Mouse (Mus musculus): ENCODE data around the gene Sf3a2. TPM values are rescaled to one million over a fixed set of nuclear protein-coding genes. Genes with fewer than 3 reads are reported as not detected.

Sf3a2 gene
- polyA plus RNA-seq, 1 experiment from 2014 or later = 55.6 TPM

DNA sequence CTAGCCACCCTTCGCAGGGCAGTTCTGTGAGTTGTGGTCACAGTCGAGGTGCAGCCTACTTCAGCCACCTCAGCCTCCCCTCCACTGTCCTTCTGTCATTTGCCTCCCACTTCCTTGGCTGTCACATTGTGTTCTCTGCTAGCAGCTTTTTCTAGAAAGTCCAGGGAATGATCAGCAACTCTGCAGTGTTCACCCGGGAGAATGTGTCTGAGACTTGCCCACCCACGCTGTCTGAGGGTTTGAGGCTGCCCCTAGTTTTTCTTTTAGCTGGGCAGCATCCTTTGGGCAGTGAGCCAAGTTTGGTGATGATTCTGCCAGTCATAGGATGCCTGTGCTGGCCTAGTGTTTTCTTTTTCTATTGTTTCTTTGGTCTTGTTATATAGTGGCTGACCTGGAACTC lies 41.0 kb upstream of the Sf3a2 start:
- no peak overlapping the region for H3K27ac ChIP-seq
- 66% methylated on average over 4 of the region's 4 CpGs for WGBS
- H3K4me1 ChIP-seq (replicated peaks; ENCODE audit: control insufficient read depth, insufficient read depth, low read length) = peaks cover 34% of the 10 kb centered on the region

DNA sequence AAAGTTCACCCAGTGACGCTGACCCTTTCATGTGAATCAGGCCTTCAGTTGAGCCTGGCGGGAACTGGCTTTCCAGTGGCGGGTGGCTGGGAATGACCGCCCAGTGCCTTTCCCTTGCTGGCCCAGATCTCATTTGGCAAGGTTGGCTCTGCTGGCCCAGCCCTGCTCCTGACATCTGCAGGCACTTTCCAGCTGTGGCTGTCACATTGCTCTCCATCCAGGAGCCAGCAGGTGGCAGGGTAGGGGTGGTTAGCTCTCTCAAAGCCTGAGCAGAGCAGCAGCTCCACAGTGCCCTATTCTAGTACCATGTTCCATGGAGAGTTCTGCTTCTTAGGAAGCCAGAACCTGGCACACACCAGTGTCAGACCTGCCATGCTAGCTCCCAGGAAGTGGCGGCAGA lies 40.3 kb upstream of the Sf3a2 start:
- Histone ChIP-seq H3K36me3 (replicated peaks; ENCODE audit: control insufficient read depth, insufficient read depth) (no peaks in the 10 kb centered on the region), H3K9me3 (ENCODE audit: control insufficient read depth, low read length) (no peaks in the 10 kb centered on the region), H3K9ac (no peak overlapping the region), H3K27ac (no peak overlapping the region), H3K4me3 (replicated peaks; ENCODE audit: low read length) (no peak overlapping the region), H3K4me1 (replicated peaks; ENCODE audit: control insufficient read depth, insufficient read depth, low read length) (peaks cover 34% of the 10 kb centered on the region), H3K27me3 (ENCODE audit: control insufficient read depth, insufficient read depth, low read length) (no peaks in the 10 kb centered on the region), H3K4me2 (replicated peaks) (peak overlapping the region; percentile 96; the same call in 1 of the 2 replicates)
- WGBS = 42% methylated on average over 5 of the region's 5 CpGs
- ATAC-seq (ENCODE audit: low FRiP score) (no peak; the same call in 1 of the 2 replicates), DNase-seq (ENCODE audit: low spot score) (peak; percentile 58)

More for the DNA sequence above, 41.0 kb upstream of the Sf3a2 start:
- Histone ChIP-seq H3K4me2 (replicated peaks) (peak overlapping the region; percentile 96), H3K36me3 (replicated peaks; ENCODE audit: control insufficient read depth, insufficient read depth) (no peaks in the 10 kb centered on the region), H3K9ac (no peak overlapping the region), H3K27me3 (ENCODE audit: control insufficient read depth, insufficient read depth, low read length) (no peaks in the 10 kb centered on the region), H3K4me3 (replicated peaks; ENCODE audit: low read length) (0 out of 2 replicates have a peak overlapping the region, but pooled peaks have one; percentile 94), H3K9me3 (ENCODE audit: control insufficient read depth, low read length) (no peaks in the 10 kb centered on the region)
- DNase-seq (ENCODE audit: low spot score) (no peak), ATAC-seq (ENCODE audit: low FRiP score) (no peak)

DNA sequence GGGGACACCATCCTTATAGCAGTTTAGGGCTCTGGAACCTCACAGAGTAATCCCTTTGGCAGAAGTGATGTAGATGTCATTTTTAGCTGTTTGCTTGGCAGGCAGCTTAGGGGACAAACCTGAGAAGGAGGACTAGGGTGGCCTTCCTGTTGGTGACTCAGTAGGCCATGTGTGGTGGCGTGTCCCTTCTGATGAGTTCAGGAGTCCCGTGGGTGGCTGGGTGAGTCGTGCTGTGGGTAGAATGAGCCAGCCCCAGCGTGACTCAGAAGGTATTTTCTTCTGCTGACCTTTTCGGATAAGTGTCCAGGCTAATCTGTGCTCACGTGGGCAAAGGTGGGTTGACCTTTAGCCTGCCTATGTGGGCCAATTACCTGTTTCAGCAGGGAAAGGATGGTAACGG lies 39.3 kb upstream of the Sf3a2 start:
- DNase-seq (ENCODE audit: low spot score) (no peak), ATAC-seq (ENCODE audit: low FRiP score) (no peak)
- no peak overlapping the region for H3K4me3 ChIP-seq (replicated peaks; ENCODE audit: low read length)
- no peak overlapping the region for H3K9ac ChIP-seq
- no peaks in the 10 kb centered on the region for H3K27me3 ChIP-seq (ENCODE audit: control insufficient read depth, insufficient read depth, low read length)
- no peak overlapping the region for H3K4me2 ChIP-seq (replicated peaks)
- no peaks in the 10 kb centered on the region for H3K9me3 ChIP-seq (ENCODE audit: control insufficient read depth, low read length)
- no peak overlapping the region for H3K27ac ChIP-seq
- WGBS = 91% methylated on average over 7 of the region's 7 CpGs
- H3K4me1 ChIP-seq (replicated peaks; ENCODE audit: control insufficient read depth, insufficient read depth, low read length) = peaks cover 34% of the 10 kb centered on the region
- no peaks in the 10 kb centered on the region for H3K36me3 ChIP-seq (replicated peaks; ENCODE audit: control insufficient read depth, insufficient read depth)

DNA sequence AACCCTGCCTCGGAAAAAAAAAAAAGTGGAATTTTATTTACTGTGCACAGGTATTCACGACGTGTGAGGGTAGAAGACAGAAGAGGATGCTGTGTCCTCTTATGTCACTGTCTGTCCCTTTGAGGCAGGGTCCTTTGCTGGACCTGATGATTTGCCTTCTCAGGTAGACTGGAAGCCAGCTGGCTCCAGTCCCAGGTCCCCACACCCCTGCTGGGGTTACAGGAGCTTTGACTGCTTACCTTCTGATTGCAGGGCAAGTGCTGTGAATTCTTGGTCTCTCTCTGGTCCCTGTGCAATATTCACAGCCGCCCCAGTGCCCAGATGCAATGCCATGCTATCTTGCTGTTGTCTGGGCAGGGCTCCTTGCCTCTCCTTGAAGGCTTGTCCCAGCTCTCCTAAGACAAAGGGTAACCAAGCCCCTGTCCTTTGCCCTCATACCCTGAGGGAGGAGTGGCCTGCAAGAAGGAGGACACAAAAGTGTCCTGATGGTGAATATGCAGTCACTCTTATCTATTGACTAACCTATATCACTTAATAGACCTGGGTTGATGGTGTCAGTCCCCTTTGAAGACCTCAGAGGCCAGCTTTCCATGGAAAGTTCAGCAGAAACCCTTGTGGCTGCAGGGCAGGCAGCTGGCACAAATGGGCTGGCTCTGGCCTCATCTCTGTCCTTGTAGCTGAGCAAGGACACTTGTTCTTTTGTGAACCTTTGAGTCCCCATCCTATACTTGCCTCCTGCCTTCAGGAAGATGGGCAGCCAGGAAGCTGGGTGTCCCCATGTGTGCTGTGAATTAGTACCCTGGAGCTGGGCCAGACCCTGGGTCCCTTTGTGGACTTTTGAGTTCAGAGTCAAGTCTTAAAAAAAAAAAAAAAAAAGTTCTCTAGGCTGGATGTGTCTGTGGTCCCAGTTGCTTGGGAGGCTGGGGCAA lies 37.1 kb upstream of the Sf3a2 start:
- H3K27me3 ChIP-seq (ENCODE audit: control insufficient read depth, insufficient read depth, low read length) = no peaks in the 10 kb centered on the region
- DNase-seq (ENCODE audit: low spot score) (no peak), ATAC-seq (ENCODE audit: low FRiP score) (no peak)
- no peak overlapping the region for H3K4me2 ChIP-seq (replicated peaks)
- H3K36me3 ChIP-seq (replicated peaks; ENCODE audit: control insufficient read depth, insufficient read depth) = peaks cover 4% of the 10 kb centered on the region; the same call in 1 of the 2 replicates
- peaks cover 32% of the 10 kb centered on the region for H3K4me1 ChIP-seq (replicated peaks; ENCODE audit: control insufficient read depth, insufficient read depth, low read length)
- WGBS = 88% methylated on average over 4 of the region's 4 CpGs
- no peaks in the 10 kb centered on the region for H3K9me3 ChIP-seq (ENCODE audit: control insufficient read depth, low read length)
- no peak overlapping the region for H3K4me3 ChIP-seq (replicated peaks; ENCODE audit: low read length)
- no peak overlapping the region for H3K9ac ChIP-seq
- H3K27ac ChIP-seq = no peak overlapping the region

DNA sequence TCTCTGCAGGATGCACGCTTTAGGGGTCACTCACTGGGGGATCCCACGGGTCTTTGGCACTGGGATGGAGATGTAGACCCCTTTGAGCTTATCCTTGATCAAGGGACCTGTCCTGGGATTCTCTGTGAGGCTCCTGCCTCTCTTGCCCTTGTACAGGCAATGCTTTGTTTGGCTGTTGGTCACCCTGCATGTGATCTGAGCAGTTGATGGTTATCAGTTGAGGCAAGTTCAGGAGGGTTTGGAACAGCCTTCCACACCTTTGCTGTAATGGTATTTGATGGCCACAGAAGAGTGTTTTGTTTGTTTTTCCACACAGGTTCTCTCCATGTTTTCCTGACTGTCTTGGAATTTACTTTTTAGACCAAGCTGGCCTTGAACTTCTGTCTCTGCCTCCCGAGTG lies 36.2 kb upstream of the Sf3a2 start:
- H3K36me3 ChIP-seq (replicated peaks; ENCODE audit: control insufficient read depth, insufficient read depth) = peaks cover 13% of the 10 kb centered on the region
- 68% methylated on average over 3 of the region's 3 CpGs for WGBS
- H3K9ac ChIP-seq = no peak overlapping the region
- peaks cover 23% of the 10 kb centered on the region for H3K4me1 ChIP-seq (replicated peaks; ENCODE audit: control insufficient read depth, insufficient read depth, low read length)
- ATAC-seq (ENCODE audit: low FRiP score) (no peak), DNase-seq (ENCODE audit: low spot score) (no peak)
- H3K27me3 ChIP-seq (ENCODE audit: control insufficient read depth, insufficient read depth, low read length) = no peaks in the 10 kb centered on the region
- no peak overlapping the region for H3K4me3 ChIP-seq (replicated peaks; ENCODE audit: low read length)
- no peak overlapping the region for H3K4me2 ChIP-seq (replicated peaks)
- H3K9me3 ChIP-seq (ENCODE audit: control insufficient read depth, low read length) = no peaks in the 10 kb centered on the region
- no peak overlapping the region for H3K27ac ChIP-seq

DNA sequence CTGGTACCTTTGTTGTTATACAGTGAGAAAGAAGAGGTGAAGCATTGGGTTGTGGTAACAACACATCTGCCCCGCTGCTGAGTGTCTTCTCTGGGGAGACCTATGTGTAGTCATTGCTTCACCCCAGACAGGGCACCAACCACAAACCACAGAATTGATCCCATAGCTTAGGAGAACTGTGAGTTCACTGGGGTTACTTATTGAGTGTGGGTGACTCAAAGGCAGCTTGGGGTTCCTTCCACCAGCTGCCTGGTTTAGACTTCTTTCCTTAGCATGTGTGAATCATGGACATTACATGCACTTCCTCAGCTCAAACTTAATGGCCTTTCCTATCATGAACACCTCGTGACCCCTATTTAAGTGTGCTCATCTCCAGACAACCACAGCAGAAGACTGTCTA lies 34.5 kb upstream of the Sf3a2 start:
- WGBS = 98% methylated on average over 2 of the region's 2 CpGs

GRCm38 (mm10) chr10:80765746-80766145 lies 32.3 kb upstream of the Sf3a2 start:
- Histone ChIP-seq H3K9me3 (ENCODE audit: control insufficient read depth, low read length) (no peaks in the 10 kb centered on the region), H3K27me3 (ENCODE audit: control insufficient read depth, insufficient read depth, low read length) (no peaks in the 10 kb centered on the region), H3K36me3 (replicated peaks; ENCODE audit: control insufficient read depth, insufficient read depth) (peaks cover 51% of the 10 kb centered on the region), H3K9ac (no peak overlapping the region), H3K4me2 (replicated peaks) (no peak overlapping the region), H3K27ac (no peak overlapping the region), H3K4me3 (replicated peaks; ENCODE audit: low read length) (no peak overlapping the region), H3K4me1 (replicated peaks; ENCODE audit: control insufficient read depth, insufficient read depth, low read length) (peaks cover 4% of the 10 kb centered on the region; the same call in 1 of the 2 replicates)
- no peak for DNase-seq (ENCODE audit: low spot score)
- no peak for ATAC-seq (ENCODE audit: low FRiP score)
- 100% methylated on average over 2 of the region's 2 CpGs for WGBS

More for the DNA sequence above, 34.5 kb upstream of the Sf3a2 start:
- Histone ChIP-seq H3K27ac (no peak overlapping the region), H3K4me2 (replicated peaks) (no peak overlapping the region), H3K36me3 (replicated peaks; ENCODE audit: control insufficient read depth, insufficient read depth) (peaks cover 30% of the 10 kb centered on the region), H3K4me3 (replicated peaks; ENCODE audit: low read length) (no peak overlapping the region), H3K27me3 (ENCODE audit: control insufficient read depth, insufficient read depth, low read length) (no peaks in the 10 kb centered on the region), H3K9me3 (ENCODE audit: control insufficient read depth, low read length) (no peaks in the 10 kb centered on the region), H3K4me1 (replicated peaks; ENCODE audit: control insufficient read depth, insufficient read depth, low read length) (peaks cover 6% of the 10 kb centered on the region; the same call in 1 of the 2 replicates), H3K9ac (no peak overlapping the region)
- ATAC-seq (ENCODE audit: low FRiP score) = no peak
- no peak for DNase-seq (ENCODE audit: low spot score)

DNA sequence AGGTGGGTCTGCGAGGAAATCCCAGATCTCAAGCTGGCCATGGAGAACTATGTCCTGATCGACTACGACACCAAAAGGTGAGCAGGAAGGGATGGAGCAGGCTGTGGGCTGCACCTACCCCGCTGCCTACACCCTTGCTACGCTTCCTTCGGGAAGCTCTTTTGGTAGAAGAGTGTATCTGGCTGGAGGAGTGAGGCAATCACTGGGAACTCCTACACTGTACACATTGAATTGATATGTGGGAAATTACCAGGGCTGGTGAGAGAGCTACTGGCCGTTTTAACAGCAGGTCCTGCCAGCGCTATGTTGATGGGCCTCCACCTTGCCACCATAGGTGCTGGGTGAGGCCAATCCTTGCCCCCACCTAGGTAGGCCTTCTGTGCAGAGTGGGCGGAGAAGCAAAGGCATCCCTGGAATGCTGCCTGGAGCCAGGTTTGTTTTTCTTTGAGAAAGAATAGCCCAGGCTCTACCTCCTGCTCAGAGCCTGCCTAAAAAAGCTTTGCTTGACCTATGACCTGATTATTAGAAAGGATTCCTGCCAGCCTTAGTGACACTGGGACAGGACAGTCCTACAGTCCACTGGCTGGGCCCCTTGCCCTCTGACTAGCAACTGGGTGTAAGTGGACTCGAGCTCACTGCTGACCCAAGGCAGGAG lies 31.7 kb upstream of the Sf3a2 start:
- no peak overlapping the region for H3K27ac ChIP-seq
- WGBS = 85% methylated on average over 10 of the region's 10 CpGs
- no peak for ATAC-seq (ENCODE audit: low FRiP score)
- no peak for DNase-seq (ENCODE audit: low spot score)
- peaks cover 57% of the 10 kb centered on the region for H3K36me3 ChIP-seq (replicated peaks; ENCODE audit: control insufficient read depth, insufficient read depth)
- H3K4me2 ChIP-seq (replicated peaks) = no peak overlapping the region
- no peak overlapping the region for H3K9ac ChIP-seq
- H3K4me1 ChIP-seq (replicated peaks; ENCODE audit: control insufficient read depth, insufficient read depth, low read length) = 0 out of 2 replicates have a peak, but pooled peaks cover 4% of the 10 kb centered on the region
- H3K27me3 ChIP-seq (ENCODE audit: control insufficient read depth, insufficient read depth, low read length) = no peaks in the 10 kb centered on the region
- H3K9me3 ChIP-seq (ENCODE audit: control insufficient read depth, low read length) = no peaks in the 10 kb centered on the region
- no peak overlapping the region for H3K4me3 ChIP-seq (replicated peaks; ENCODE audit: low read length)

GRCm38 (mm10) chr10:80768365-80768764 lies 29.6 kb upstream of the Sf3a2 start:
- H3K27ac ChIP-seq = no peak overlapping the region
- H3K9me3 ChIP-seq (ENCODE audit: control insufficient read depth, low read length) = no peaks in the 10 kb centered on the region
- H3K4me3 ChIP-seq (replicated peaks; ENCODE audit: low read length) = no peak overlapping the region
- H3K4me1 ChIP-seq (replicated peaks; ENCODE audit: control insufficient read depth, insufficient read depth, low read length) = no peaks in the 10 kb centered on the region
- no peak overlapping the region for H3K9ac ChIP-seq
- H3K4me2 ChIP-seq (replicated peaks) = no peak overlapping the region
- H3K36me3 ChIP-seq (replicated peaks; ENCODE audit: control insufficient read depth, insufficient read depth) = peaks cover 77% of the 10 kb centered on the region
- no peak for DNase-seq (ENCODE audit: low spot score)
- 93% methylated on average over 6 of the region's 6 CpGs for WGBS
- ATAC-seq (ENCODE audit: low FRiP score) = no peak
- H3K27me3 ChIP-seq (ENCODE audit: control insufficient read depth, insufficient read depth, low read length) = no peaks in the 10 kb centered on the region

Data from hindbrain, embryonic 14.5 days (tissue).